Mouse (Mus musculus): ENCODE measurements around the gene Clcn6. TPM values are rescaled to one million over a fixed set of nuclear protein-coding genes. Genes with fewer than 3 reads are reported as not detected.

The Clcn6 gene
- polyA plus RNA-seq, 1 experiment from 2014 or later: 8.2 TPM

- H3K4me3 ChIP-seq: no peak within 1 kb of the TSS
- H3K27me3 ChIP-seq: no peaks in the 10 kb centered on the region
- H3K9ac ChIP-seq: no peak within 1 kb of the TSS
- ATAC-seq (ENCODE audit: low FRiP score, low read depth): no peak
- H3K9me3 ChIP-seq: no peaks in the 10 kb centered on the region
- WGBS: 33% methylated on average over 12 of the region's 12 CpGs
- H3K27ac ChIP-seq: no peak within 1 kb of the TSS
- no peak within 1 kb of the TSS for H3K4me2 ChIP-seq (replicated peaks)
- H3K36me3 ChIP-seq: peaks cover 11% of the 10 kb centered on the region
- no peaks in the 10 kb centered on the region for H3K4me1 ChIP-seq
Observed at GRCm38 (mm10) chr4:148000202-148000772, 38.3 kb downstream of the Clcn6 start, which contains the start of gene Nppa. Nppa (plus strand) TSS chr4:148000722.

GRCm38 (mm10) chr4:147995311-147995710 is 43.3 kb downstream of the Clcn6 start:
- H3K4me3 ChIP-seq: no peak overlapping the region
- H3K4me1 ChIP-seq: no peaks in the 10 kb centered on the region
- 80% methylated on average over 3 of the region's 3 CpGs for WGBS
- no peaks in the 10 kb centered on the region for H3K36me3 ChIP-seq
- no peaks in the 10 kb centered on the region for H3K9me3 ChIP-seq
- no peak overlapping the region for H3K27ac ChIP-seq
- H3K4me2 ChIP-seq (replicated peaks): no peak overlapping the region
- no peak for ATAC-seq (ENCODE audit: low FRiP score, low read depth)
- H3K9ac ChIP-seq: no peak overlapping the region
- no peaks in the 10 kb centered on the region for H3K27me3 ChIP-seq

GRCm38 (mm10) chr4:147993571-147994095 is 45.0 kb downstream of the Clcn6 start:
- Histone ChIP-seq H3K4me1 (no peaks in the 10 kb centered on the region), H3K4me2 (replicated peaks) (no peak overlapping the region), H3K27ac (no peak overlapping the region), H3K36me3 (no peaks in the 10 kb centered on the region), H3K9me3 (no peaks in the 10 kb centered on the region), H3K9ac (no peak overlapping the region), H3K4me3 (no peak overlapping the region), H3K27me3 (no peaks in the 10 kb centered on the region)
- 59% methylated on average over 7 of the region's 7 CpGs for WGBS
- no peak for ATAC-seq (ENCODE audit: low FRiP score, low read depth)

GRCm38 (mm10) chr4:147985205-147986132 is 53.2 kb downstream of the Clcn6 start, which contains the start of gene Nppb:
Nppb (plus strand) TSS chr4:147985788.
- H3K27ac ChIP-seq: no peak within 1 kb of the TSS
- H3K4me2 ChIP-seq (replicated peaks): 0 out of 2 replicates have a peak within 1 kb of the TSS, but pooled peaks have one; percentile 25
- H3K4me1 ChIP-seq: no peaks in the 10 kb centered on the region
- WGBS: 37% methylated on average over 20 of the region's 20 CpGs
- H3K4me3 ChIP-seq: no peak within 1 kb of the TSS
- no peak; the same call in 1 of the 2 replicates for ATAC-seq (ENCODE audit: low FRiP score, low read depth)
- H3K9me3 ChIP-seq: no peaks in the 10 kb centered on the region
- H3K27me3 ChIP-seq: no peaks in the 10 kb centered on the region
- H3K9ac ChIP-seq: no peak within 1 kb of the TSS
- no peaks in the 10 kb centered on the region for H3K36me3 ChIP-seq

GRCm38 (mm10) chr4:147979441-147979860 is 59.2 kb downstream of the Clcn6 start:
- no peak overlapping the region for H3K9ac ChIP-seq
- ATAC-seq (ENCODE audit: low FRiP score, low read depth): no peak
- no peaks in the 10 kb centered on the region for H3K36me3 ChIP-seq
- no peaks in the 10 kb centered on the region for H3K27me3 ChIP-seq
- H3K4me2 ChIP-seq (replicated peaks): no peak overlapping the region
- no peak overlapping the region for H3K27ac ChIP-seq
- no peak overlapping the region for H3K4me3 ChIP-seq
- H3K4me1 ChIP-seq: no peaks in the 10 kb centered on the region
- 85% methylated on average over 7 of the region's 7 CpGs for WGBS
- H3K9me3 ChIP-seq: no peaks in the 10 kb centered on the region; the same call in 1 of the 2 replicates

- H3K9ac ChIP-seq: no peak overlapping the region
- no peaks in the 10 kb centered on the region for H3K4me1 ChIP-seq
- H3K9me3 ChIP-seq: no peaks in the 10 kb centered on the region; the same call in 1 of the 2 replicates
- H3K4me3 ChIP-seq: no peak overlapping the region
- no peaks in the 10 kb centered on the region for H3K36me3 ChIP-seq
- no peaks in the 10 kb centered on the region for H3K27me3 ChIP-seq
- H3K27ac ChIP-seq: no peak overlapping the region
- no peak for ATAC-seq (ENCODE audit: low FRiP score, low read depth)
- whole genome bisulfite sequencing: 90% methylated on average over 6 of the region's 6 CpGs
- H3K4me2 ChIP-seq (replicated peaks): no peak overlapping the region
Observed at GRCm38 (mm10) chr4:147978391-147978790, 60.2 kb downstream of the Clcn6 start.

GRCm38 (mm10) chr4:147977726-147978125 is 60.9 kb downstream of the Clcn6 start:
- no peak overlapping the region for H3K9ac ChIP-seq
- H3K27ac ChIP-seq: no peak overlapping the region
- H3K4me1 ChIP-seq: no peaks in the 10 kb centered on the region
- H3K4me3 ChIP-seq: no peak overlapping the region
- no peaks in the 10 kb centered on the region for H3K36me3 ChIP-seq
- no peaks in the 10 kb centered on the region; the same call in 1 of the 2 replicates for H3K9me3 ChIP-seq
- 79% methylated on average over 4 of the region's 4 CpGs for WGBS
- H3K4me2 ChIP-seq (replicated peaks): no peak overlapping the region
- H3K27me3 ChIP-seq: no peaks in the 10 kb centered on the region
- no peak for ATAC-seq (ENCODE audit: low FRiP score, low read depth)

- no peaks in the 10 kb centered on the region for H3K4me1 ChIP-seq
- no peak overlapping the region for H3K4me2 ChIP-seq (replicated peaks)
- no peak overlapping the region for H3K9ac ChIP-seq
- H3K4me3 ChIP-seq: no peak overlapping the region
- no peak for ATAC-seq (ENCODE audit: low FRiP score, low read depth)
- WGBS: 76% methylated on average over 3 of the region's 3 CpGs
- H3K27ac ChIP-seq: no peak overlapping the region
- H3K36me3 ChIP-seq: no peaks in the 10 kb centered on the region
- H3K9me3 ChIP-seq: no peaks in the 10 kb centered on the region; the same call in 1 of the 2 replicates
- no peaks in the 10 kb centered on the region for H3K27me3 ChIP-seq
Observed at GRCm38 (mm10) chr4:147976237-147976636, 62.4 kb downstream of the Clcn6 start.

- Histone ChIP-seq H3K4me3 (no peak overlapping the region), H3K27me3 (no peaks in the 10 kb centered on the region), H3K36me3 (no peaks in the 10 kb centered on the region), H3K27ac (no peak overlapping the region), H3K4me2 (replicated peaks) (no peak overlapping the region), H3K9ac (no peak overlapping the region), H3K4me1 (no peaks in the 10 kb centered on the region), H3K9me3 (no peaks in the 10 kb centered on the region)
- no peak for ATAC-seq (ENCODE audit: low FRiP score, low read depth)
- 56% methylated on average over 9 of the region's 9 CpGs for WGBS
Observed at GRCm38 (mm10) chr4:147969337-147969736, 69.3 kb downstream of the Clcn6 start.

GRCm38 (mm10) chr4:147968816-147969215 is 69.8 kb downstream of the Clcn6 start:
- Histone ChIP-seq H3K27me3 (no peaks in the 10 kb centered on the region), H3K9me3 (no peaks in the 10 kb centered on the region), H3K4me2 (replicated peaks) (no peak overlapping the region), H3K4me3 (no peak overlapping the region), H3K36me3 (no peaks in the 10 kb centered on the region), H3K27ac (no peak overlapping the region), H3K9ac (no peak overlapping the region), H3K4me1 (no peaks in the 10 kb centered on the region)
- WGBS: 78% methylated on average over 2 of the region's 2 CpGs
- ATAC-seq (ENCODE audit: low FRiP score, low read depth): no peak

GRCm38 (mm10) chr4:147965712-147966111 is 72.9 kb downstream of the Clcn6 start:
- H3K4me3 ChIP-seq: no peak overlapping the region
- no peak overlapping the region for H3K27ac ChIP-seq
- H3K4me1 ChIP-seq: no peaks in the 10 kb centered on the region
- ATAC-seq (ENCODE audit: low FRiP score, low read depth): no peak
- H3K9me3 ChIP-seq: no peaks in the 10 kb centered on the region
- H3K9ac ChIP-seq: no peak overlapping the region
- H3K4me2 ChIP-seq (replicated peaks): no peak overlapping the region
- no peaks in the 10 kb centered on the region for H3K36me3 ChIP-seq
- no peaks in the 10 kb centered on the region for H3K27me3 ChIP-seq
- WGBS: 80% methylated on average over 7 of the region's 7 CpGs

GRCm38 (mm10) chr4:147963623-147964022 is 75.0 kb downstream of the Clcn6 start:
- Histone ChIP-seq H3K4me3 (no peak overlapping the region), H3K9me3 (no peaks in the 10 kb centered on the region), H3K27ac (no peak overlapping the region), H3K36me3 (no peaks in the 10 kb centered on the region), H3K9ac (no peak overlapping the region), H3K4me1 (no peaks in the 10 kb centered on the region), H3K4me2 (replicated peaks) (no peak overlapping the region), H3K27me3 (no peaks in the 10 kb centered on the region)
- no peak for ATAC-seq (ENCODE audit: low FRiP score, low read depth)
- 84% methylated on average over 15 of the region's 15 CpGs for WGBS
